8 mouse cellular contexts compared by ENCODE assay signal in the genomic region with DNA sequence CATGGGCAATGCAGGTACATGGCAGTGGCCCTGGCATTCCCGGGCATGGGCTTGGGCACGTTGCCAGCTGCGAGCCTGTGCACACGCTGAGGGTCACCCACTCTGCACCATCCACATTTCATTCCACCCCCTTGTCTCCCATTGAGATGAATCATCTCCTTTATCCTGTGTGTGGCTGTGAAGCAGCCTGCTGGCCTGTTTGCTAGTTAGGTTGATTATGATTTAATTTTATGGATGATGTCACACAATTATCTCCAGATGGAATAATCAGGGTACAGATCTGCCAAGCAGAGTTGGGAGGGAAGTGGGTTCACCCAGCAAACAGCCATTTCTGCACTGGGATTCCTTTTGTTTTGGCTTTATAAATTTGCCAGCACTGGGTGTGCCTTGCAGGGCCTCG.
DNase-seq lines count a peak whose midpoint lies in the region; ATAC-seq lines count a peak whose summit lies in the region.

No protein-coding gene starts in this region.

- intact Hi-C loops in left cerebral cortex, postnatal 4 days (cut with DNase I): no loop called here

- no peak for ATAC-seq in cerebellum, adult (ENCODE audit: insufficient number of reproducible peaks, low FRiP score, low TSS enrichment)
- no peak for ATAC-seq in inflammation-experienced regulatory T-cells, adult 6 months

- peak; percentile 24 to 62 for DNase-seq in cerebellum, postnatal 25 days
- peak; percentile 34 for DNase-seq in layer of hippocampus, adult 11-12 months (ENCODE audit: low spot score)
- DNase-seq in layer of hippocampus, postnatal 10 days (ENCODE audit: low spot score in 2 of 2): no peak
- DNase-seq in brain, adult 2 months (ENCODE audit: low read depth, low spot score): peak; percentile 60
- peak; percentile 81 for DNase-seq in left cerebral cortex, postnatal 4 days
- no peak for DNase-seq in adipocyte (ENCODE audit: low spot score)

Comparison
In these comparisons a context has a peak if more than half of its experiments do, and no peak if none do; other contexts are left out.
1. DNase-seq: peak in cerebellum, postnatal 25 days (2 of 2), layer of hippocampus, adult 11-12 months (single experiment), brain, adult 2 months (single experiment) and left cerebral cortex, postnatal 4 days (single experiment); none in layer of hippocampus, postnatal 10 days (0 of 2) and adipocyte (single experiment).